Mouse (Mus musculus) liver, adult (tissue): Measurements from ENCODE around the gene Dtd2.

Experiments used
- GATA4 ChIP-seq: IDR thresholded peaks from 2 replicates; pipeline ENCODE4 v1.6.1; 2014; ENCODE audit warnings: mild to moderate bottlenecking, low read length; ENCODE audit not compliant: insufficient replicate concordance

Gene Dtd2

GRCm38 (mm10) chr12:52005877-52006632, at the start of gene Dtd2:
Gene Dtd2, minus strand, starts transcription at chr12:52006501.
- no peak for TF ChIP-seq GATA4

- no peak for TF ChIP-seq GATA4
Observed at GRCm38 (mm10) chr12:52049324-52049723, 43.0 kb upstream of the Dtd2 start.

- TF ChIP-seq GATA4 = no peak
Observed at GRCm38 (mm10) chr12:52046371-52046770, 40.1 kb upstream of the Dtd2 start.

GRCm38 (mm10) chr12:52042818-52043336, 36.6 kb upstream of the Dtd2 start:
- no peak for TF ChIP-seq GATA4

GRCm38 (mm10) chr12:52038352-52038751, 32.1 kb upstream of the Dtd2 start:
- no peak for TF ChIP-seq GATA4

- no peak for TF ChIP-seq GATA4
Observed at GRCm38 (mm10) chr12:52034956-52035355, 28.7 kb upstream of the Dtd2 start.

- TF ChIP-seq GATA4 = no peak
Observed at GRCm38 (mm10) chr12:52032276-52032675, 26.0 kb upstream of the Dtd2 start.

GRCm38 (mm10) chr12:52027963-52028362, 21.7 kb upstream of the Dtd2 start, which contains the start of gene Gpr33:
Gene Gpr33, minus strand, starts transcription at chr12:52028063.
- TF ChIP-seq GATA4 = no peak

GRCm38 (mm10) chr12:52014494-52015029, 8.3 kb upstream of the Dtd2 start:
- TF ChIP-seq GATA4 = no peak

GRCm38 (mm10) chr12:52014044-52014443, 7.7 kb upstream of the Dtd2 start:
- TF ChIP-seq GATA4 = no peak

GRCm38 (mm10) chr12:52013274-52013673, 7.0 kb upstream of the Dtd2 start:
- TF ChIP-seq GATA4 = no peak

- TF ChIP-seq GATA4 = no peak
Observed at GRCm38 (mm10) chr12:52012159-52012558, 5.9 kb upstream of the Dtd2 start.

GRCm38 (mm10) chr12:52010630-52010961, 4.3 kb upstream of the Dtd2 start:
- no peak for TF ChIP-seq GATA4

GRCm38 (mm10) chr12:52009928-52010629, 3.8 kb upstream of the Dtd2 start:
- no peak for TF ChIP-seq GATA4

- TF ChIP-seq GATA4 = no peak
Observed at GRCm38 (mm10) chr12:52006633-52006994, 313 bp upstream of the Dtd2 start.

GRCm38 (mm10) chr12:52002746-52003145, 3.6 kb downstream of the Dtd2 start:
- TF ChIP-seq GATA4 = no peak
